Mouse (Mus musculus) ES-E14 (cell line): ENCODE results near the gene Pitpnm2. TPM values are rescaled to one million over a fixed set of nuclear protein-coding genes. Genes with fewer than 3 reads are reported as not detected.

Experiments
- DNase-seq: peaks from one replicate; pipeline ENCODE4 v3.0.0-alpha.2; 2013; ENCODE audit warnings: low read depth, low spot score
- H3K27ac ChIP-seq: 2 replicates; pipeline ENCODE4 v1.5.1; 2012; ENCODE audit warnings: low read depth, mild to moderate bottlenecking, low read length, moderate library complexity, mixed read lengths; ENCODE audit not compliant: poor library complexity, insufficient read depth, severe bottlenecking
- H3K36me3 ChIP-seq: 2 replicates; pipeline ENCODE4 v1.6.1; 2012; ENCODE audit warnings: mild to moderate bottlenecking, low read length, moderate library complexity, mixed read lengths; ENCODE audit not compliant: control insufficient read depth, poor library complexity, insufficient read depth, severe bottlenecking
- H3K4me1 ChIP-seq, 2 experiments: fragments of 150-350 bp in 1 of 2; sonication (generic) in 1 of 2; 2 replicates each; pipeline ENCODE4 v1.6.1; 2012; ENCODE audit warnings: low read length in 2 of 2, mild to moderate bottlenecking in 1 of 2, mixed read lengths in 1 of 2; ENCODE audit not compliant: control insufficient read depth in 2 of 2, insufficient read depth in 2 of 2, poor library complexity in 1 of 2
- H3K4me3 ChIP-seq, 2 experiments: fragments of 150-350 bp in 1 of 2; sonication (generic) in 1 of 2; 2 replicates each; pipeline ENCODE4 v1.5.1; 2012; ENCODE audit warnings: low read length in 2 of 2, low read depth in 1 of 2, mild to moderate bottlenecking in 1 of 2, mixed read lengths in 1 of 2; ENCODE audit not compliant: insufficient read depth in 1 of 2, poor library complexity in 1 of 2, severe bottlenecking in 1 of 2
- H3K9ac ChIP-seq: 2 replicates; pipeline ENCODE4 v1.6.1; 2012; ENCODE audit warnings: low read depth, mild to moderate bottlenecking, low read length, mixed read lengths; ENCODE audit not compliant: poor library complexity, insufficient read depth, severe bottlenecking
- H3K9me3 ChIP-seq: fragments of 150-350 bp; sonication (generic); 2 replicates; pipeline ENCODE4 v1.6.1; 2012; ENCODE audit warnings: low read depth, mild to moderate bottlenecking, low read length; ENCODE audit not compliant: control insufficient read depth, insufficient read depth
- CHD2 ChIP-seq: IDR thresholded peaks from 2 replicates; pipeline ENCODE4 v1.6.1; 2014; ENCODE audit warnings: mild to moderate bottlenecking, low read depth, low read length, inconsistent platforms
- HCFC1 ChIP-seq: IDR thresholded peaks from 2 replicates; pipeline ENCODE4 v1.6.1; 2012; ENCODE audit warnings: low read length, inconsistent platforms, borderline replicate concordance; ENCODE audit not compliant: insufficient read depth
- MAFK ChIP-seq: IDR thresholded peaks from 2 replicates; pipeline ENCODE4 v1.6.1; 2014; ENCODE audit warnings: mild to moderate bottlenecking, low read depth, low read length, inconsistent platforms; ENCODE audit not compliant: insufficient read depth
- ZC3H11A ChIP-seq: IDR thresholded peaks from 2 replicates; pipeline ENCODE4 v1.6.1; 2012; ENCODE audit warnings: low read depth, mild to moderate bottlenecking, inconsistent platforms, low read length, borderline replicate concordance
- ZNF384 ChIP-seq: IDR thresholded peaks from 2 replicates; pipeline ENCODE4 v1.6.1; 2012; ENCODE audit warnings: low read depth, low read length, inconsistent platforms
- in situ Hi-C, 2 experiments: fragments of 600-800 bp; cut with MboI; formaldehyde crosslinking; loops; one replicate each; pipeline ENCODE4 v1.15.1; 2025; ENCODE audit warnings: low sequenced_read_pairs in 2 of 2, inconsistent platforms in 1 of 2; ENCODE audit not compliant: unreplicated experiment in 2 of 2
- total RNA-seq: library from RNA; depleted of rRNA; stranded (reverse); fragments of 300-350 nt; gene quantifications from 2 replicates; pipeline ENCODE4 v1.2.3, GENCODE M21; 2012

Gene Pitpnm2
- total RNA-seq, 1 experiment: 6.6 TPM

DNA sequence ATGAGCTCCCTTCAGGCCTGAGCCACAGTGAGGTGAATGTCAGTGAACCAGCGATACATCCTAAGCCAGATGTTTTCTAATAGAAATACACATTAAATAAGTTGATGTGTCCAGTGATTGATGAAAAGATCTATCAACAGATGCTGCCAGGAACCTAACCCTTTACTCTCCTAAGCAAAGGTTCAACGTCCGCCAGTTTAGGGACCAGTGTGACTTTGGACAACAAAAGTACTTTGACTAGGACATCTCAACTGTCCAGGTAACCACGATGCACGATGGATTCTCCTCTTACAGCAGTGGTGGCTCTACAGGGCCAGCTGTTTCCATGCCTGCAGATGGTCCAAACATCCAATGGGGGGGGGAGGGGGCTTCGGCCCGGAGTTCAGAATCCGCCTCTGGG lies 5.1 kb downstream of the Pitpnm2 start:
- Histone ChIP-seq H3K9me3 (no peaks in the 10 kb centered on the region), H3K9ac (no peak overlapping the region), H3K4me3 (no peak overlapping the region), H3K27ac (no peak overlapping the region), H3K4me1 (peaks cover 3 to 22% of the 10 kb centered on the region in 2 experiments; a peak in 2 of 4 replicates), H3K36me3 (no peaks in the 10 kb centered on the region)
- in situ Hi-C loops: no loop called here
- TF ChIP-seq ZNF384 (no peak), HCFC1 (no peak), CHD2 (no peak), ZC3H11A (no peak), MAFK (no peak)
- DNase-seq: no peak

DNA sequence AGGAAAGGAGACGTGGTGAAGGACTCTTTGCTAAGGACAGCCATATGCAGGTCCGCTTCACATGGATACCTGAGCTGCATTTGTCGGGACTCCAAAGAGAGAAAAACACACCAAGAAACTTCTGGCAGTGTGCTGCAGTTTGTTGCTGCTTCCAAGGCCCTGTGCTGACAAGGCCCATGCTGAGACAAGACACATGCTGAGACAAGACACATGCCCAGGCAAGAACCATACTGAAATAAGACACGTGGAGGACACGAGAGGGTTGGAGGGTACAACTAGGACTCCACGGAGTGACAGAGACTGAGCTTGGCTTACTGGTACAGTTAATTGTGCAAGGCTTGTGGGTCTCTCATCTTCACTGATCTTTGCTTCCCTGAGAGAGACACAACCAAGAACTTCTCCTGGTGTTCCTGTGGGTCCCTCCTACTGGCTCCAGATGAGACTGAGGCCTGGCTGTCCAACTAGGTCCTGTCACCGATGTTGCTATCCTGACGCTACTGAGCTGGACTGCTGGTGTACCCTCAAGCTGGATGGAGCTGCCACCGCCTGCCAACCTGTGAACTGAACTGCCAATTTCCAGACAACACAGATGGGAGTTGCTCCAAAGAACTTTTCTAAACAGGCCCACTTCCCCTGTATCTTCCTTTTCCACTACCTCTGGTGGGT lies 6.2 kb downstream of the Pitpnm2 start:
- in situ Hi-C loops: no loop called here
- peaks cover 3 to 17% of the 10 kb centered on the region in 2 experiments; a peak in 2 of 4 replicates for H3K4me1 ChIP-seq
- no peaks in the 10 kb centered on the region for H3K36me3 ChIP-seq
- no peak overlapping the region for H3K4me3 ChIP-seq
- no peaks in the 10 kb centered on the region for H3K9me3 ChIP-seq
- H3K27ac ChIP-seq: no peak overlapping the region
- DNase-seq: no peak
- TF ChIP-seq ZC3H11A (no peak), CHD2 (no peak), ZNF384 (no peak), HCFC1 (no peak), MAFK (no peak)
- H3K9ac ChIP-seq: no peak overlapping the region

DNA sequence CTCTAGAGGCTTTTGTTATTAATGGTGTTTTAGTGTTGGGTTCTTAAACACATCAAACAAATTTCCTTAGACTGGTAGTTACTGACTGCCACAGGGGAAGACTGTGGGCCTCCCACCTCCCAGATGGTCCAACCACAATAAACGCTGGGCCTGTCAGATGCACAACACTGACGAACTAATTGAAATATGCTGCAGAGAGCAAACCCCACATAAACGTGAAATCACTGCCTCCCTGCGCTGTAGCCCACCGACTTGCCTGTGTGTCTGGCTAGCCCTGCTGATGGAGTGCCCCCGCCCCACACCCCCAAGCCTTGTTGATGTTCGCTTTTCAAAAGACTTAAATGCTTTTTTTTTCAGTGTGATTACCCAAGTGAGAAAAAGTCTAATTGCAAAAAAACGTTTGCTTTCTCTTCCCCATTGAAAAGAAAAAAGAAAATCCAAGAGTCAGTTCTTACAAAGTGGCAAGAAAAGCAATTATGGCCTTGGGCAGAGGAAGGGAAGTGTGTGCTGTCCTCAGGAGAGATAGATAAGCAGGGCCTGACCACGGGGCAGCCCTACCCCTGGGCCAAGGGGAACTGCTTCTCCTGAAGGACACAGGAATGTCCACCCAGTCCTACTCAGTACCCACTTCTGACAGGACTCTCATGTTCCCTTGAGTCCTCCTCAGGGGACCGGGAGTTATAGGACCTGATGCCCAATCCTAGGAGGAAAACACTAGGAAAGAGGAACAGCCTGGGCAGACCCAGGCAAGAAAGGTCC lies 7.7 kb downstream of the Pitpnm2 start:
- no peak for DNase-seq
- TF ChIP-seq HCFC1 (no peak), ZNF384 (no peak), CHD2 (no peak), MAFK (no peak), ZC3H11A (no peak)
- Histone ChIP-seq H3K27ac (no peak overlapping the region), H3K4me1 (peaks cover 3 to 10% of the 10 kb centered on the region in 2 experiments; a peak in 2 of 4 replicates), H3K36me3 (no peaks in the 10 kb centered on the region), H3K9me3 (no peaks in the 10 kb centered on the region), H3K9ac (no peak overlapping the region), H3K4me3 (no peak overlapping the region)
- in situ Hi-C loops: no loop called here

DNA sequence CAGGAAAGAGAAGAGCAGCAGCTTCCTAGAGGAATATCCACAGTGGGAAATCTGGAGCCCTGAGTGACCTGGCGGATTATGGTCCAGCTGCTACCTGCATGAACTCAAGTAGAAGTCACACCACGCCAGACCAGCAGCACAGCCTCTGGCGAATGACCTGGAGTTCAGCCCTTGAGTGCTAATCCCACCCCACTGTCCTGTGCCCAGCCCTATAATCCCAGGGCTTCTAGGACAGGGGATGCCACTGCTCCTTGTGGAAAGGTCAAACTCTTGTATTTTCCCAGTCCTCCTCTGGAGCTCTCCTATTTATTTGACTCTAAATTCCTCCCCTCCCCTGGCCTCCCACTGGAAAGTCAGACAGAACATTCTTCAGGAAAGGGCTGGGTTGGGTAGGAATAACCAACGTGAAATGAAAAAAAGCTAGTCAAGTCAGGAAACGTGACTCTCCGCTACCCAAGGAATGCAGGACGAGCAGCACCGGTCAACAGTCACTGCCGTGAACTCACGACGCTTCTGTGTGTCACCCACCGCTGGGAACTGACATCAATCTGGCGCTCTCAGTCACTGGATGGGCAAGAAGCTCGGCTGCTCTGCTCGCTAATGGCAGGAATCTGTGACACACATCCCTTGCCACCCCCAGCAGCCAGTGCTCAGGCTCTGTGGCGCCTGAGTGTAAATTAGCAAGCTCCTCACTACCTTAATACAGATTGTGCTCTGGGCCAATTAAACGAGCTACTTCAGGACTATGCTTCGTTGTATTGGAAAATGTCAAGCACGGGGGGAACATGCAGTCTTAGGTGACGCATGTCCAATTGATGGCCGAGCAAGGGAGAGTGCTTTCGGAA lies 8.5 kb downstream of the Pitpnm2 start:
- in situ Hi-C loops: no loop called here
- no peak overlapping the region for H3K27ac ChIP-seq
- no peak overlapping the region for H3K9ac ChIP-seq
- no peak for DNase-seq
- peaks cover 3 to 10% of the 10 kb centered on the region in 2 experiments; a peak in 2 of 4 replicates for H3K4me1 ChIP-seq
- TF ChIP-seq ZNF384 (no peak), CHD2 (no peak), MAFK (no peak), ZC3H11A (no peak), HCFC1 (no peak)
- H3K4me3 ChIP-seq: no peak overlapping the region
- H3K9me3 ChIP-seq: no peaks in the 10 kb centered on the region
- H3K36me3 ChIP-seq: no peaks in the 10 kb centered on the region
